In genomic region chr8:120563851-120564837, GRCm38 (mm10) we compare ENCODE assay signal across 7 mouse cellular contexts. TPM values are rescaled to one million over a fixed set of nuclear protein-coding genes. Genes with fewer than 3 reads are reported as not detected.
DNase-seq lines count a peak whose midpoint lies in the region; ATAC-seq lines count a peak whose summit lies in the region.

No protein-coding gene starts in this region.

- peak overlapping the region; percentile 60 for H3K27ac ChIP-seq in brown adipose tissue, adult 24 weeks (replicated peaks; ENCODE audit: low read depth, low read length)

- H3K4me1 ChIP-seq in brown adipose tissue, adult 24 weeks (ENCODE audit: control insufficient read depth, insufficient read depth, insufficient read length, low read length): peaks cover 10% of the 10 kb centered on the region

- ATAC-seq in hematopoietic stem cell, adult 5-6 weeks (replicated peaks in 1 of 2; ENCODE audit: insufficient read depth in 1 of 2, low FRiP score in 2 of 2, low TSS enrichment in 1 of 2, low read depth in 1 of 2, poor library complexity in 2 of 2, severe bottlenecking in 2 of 2): peak; percentile 82 to 86

- H3K4me3 ChIP-seq in brown adipose tissue, adult 24 weeks (ENCODE audit: insufficient read depth, low read depth, low read length): no peak overlapping the region

- peak; percentile 91 for DNase-seq in NIH3T3 (ENCODE audit: low read depth)
- peak; percentile 67 to 72 for DNase-seq in frontal cortex, adult 2 months (ENCODE audit: extremely low spot score in 1 of 2, low spot score in 1 of 2)
- DNase-seq in layer of hippocampus, adult 9-11 months: peak; percentile 94
- peak; percentile 97 for DNase-seq in lung, postnatal 36 days
- peak; percentile 75 for DNase-seq in retina, embryonic 14.5 days (ENCODE audit: low spot score)

RNA-seq across cellular contexts. Expression of gene Gins2, which starts 25.0 kb away (rescaled TPM):
- polyA plus RNA-seq in brown adipose tissue, adult 24 weeks (2012; ENCODE audit: insufficient read depth, insufficient read length, missing spikeins): 5.4 and 6.5 TPM in 2 replicates
- 3.1 and 3.2 TPM in 2 replicates for polyA plus RNA-seq in frontal cortex, adult 2 months (2012; rRNA removed)
- 24.0 and 46.7 TPM in 2 replicates for total RNA-seq in hematopoietic stem cell, adult 5-6 weeks (2017)
